Mouse (Mus musculus): Measurements from ENCODE around the gene Elob. TPM values are rescaled to one million over a fixed set of nuclear protein-coding genes. Genes with fewer than 3 reads are reported as not detected.

Elob gene
- polyA plus RNA-seq, 1 experiment from 2014 or later, result 1,081 TPM

GRCm38 (mm10) chr17:23850028-23850427 is 21.1 kb upstream of the Elob start:
- Histone ChIP-seq H3K36me3 (no peaks in the 10 kb centered on the region), H3K4me1 (no peaks in the 10 kb centered on the region), H3K27ac (no peak overlapping the region), H3K4me3 (no peak overlapping the region), H3K27me3 (ENCODE audit: low read depth, poor library complexity, severe bottlenecking) (no peaks in the 10 kb centered on the region), H3K9me3 (replicated peaks) (no peaks in the 10 kb centered on the region)
- 61% methylated on average over 2 of the region's 2 CpGs for WGBS
- DNase-seq (ENCODE audit: low spot score), result no peak

- 11% methylated on average over 19 of the region's 19 CpGs for WGBS
- Histone ChIP-seq H3K9me3 (replicated peaks) (no peaks in the 10 kb centered on the region), H3K4me1 (peaks cover 12% of the 10 kb centered on the region), H3K4me3 (peak within 1 kb of the TSS; percentile 43), H3K27me3 (ENCODE audit: low read depth, poor library complexity, severe bottlenecking) (peaks cover 6% of the 10 kb centered on the region; the same call in 1 of the 2 replicates), H3K27ac (peak within 1 kb of the TSS; percentile 31; the same call in 1 of the 2 replicates), H3K36me3 (no peaks in the 10 kb centered on the region)
- DNase-seq (ENCODE audit: low spot score), result peak; percentile 80
Measured at GRCm38 (mm10) chr17:23843812-23844273, 14.9 kb upstream of the Elob start, which contains the start of the genes Prss32 and Prss41. TSS of gene Prss32 (plus strand) at chr17:23843855. TSS of gene Prss41 (minus strand) at chr17:23844172.

GRCm38 (mm10) chr17:23843141-23843811 is 14.3 kb upstream of the Elob start:
- DNase-seq (ENCODE audit: low spot score), result peak; percentile 39
- Histone ChIP-seq H3K4me1 (peaks cover 12% of the 10 kb centered on the region), H3K27me3 (ENCODE audit: low read depth, poor library complexity, severe bottlenecking) (peaks cover 6% of the 10 kb centered on the region; the same call in 1 of the 2 replicates), H3K9me3 (replicated peaks) (no peaks in the 10 kb centered on the region), H3K4me3 (peak overlapping the region; percentile 43), H3K27ac (peak overlapping the region; percentile 31; the same call in 1 of the 2 replicates), H3K36me3 (no peaks in the 10 kb centered on the region)
- 45% methylated on average over 23 of the region's 23 CpGs for whole genome bisulfite sequencing

GRCm38 (mm10) chr17:23841145-23841544 is 12.2 kb upstream of the Elob start:
- Histone ChIP-seq H3K36me3 (no peaks in the 10 kb centered on the region), H3K4me3 (no peak overlapping the region), H3K9me3 (replicated peaks) (no peaks in the 10 kb centered on the region), H3K4me1 (peaks cover 12% of the 10 kb centered on the region), H3K27ac (no peak overlapping the region), H3K27me3 (ENCODE audit: low read depth, poor library complexity, severe bottlenecking) (peaks cover 6% of the 10 kb centered on the region; the same call in 1 of the 2 replicates)
- 33% methylated on average over 4 of the region's 4 CpGs for WGBS
- peak; percentile 64 for DNase-seq (ENCODE audit: low spot score)

- H3K36me3 ChIP-seq, result no peaks in the 10 kb centered on the region
- H3K4me3 ChIP-seq, result no peak within 1 kb of the TSS
- 77% methylated on average over 8 of the region's 8 CpGs for WGBS
- H3K4me1 ChIP-seq, result peaks cover 7% of the 10 kb centered on the region; the same call in 1 of the 2 replicates
- no peak for DNase-seq (ENCODE audit: low spot score)
- H3K27ac ChIP-seq, result no peak within 1 kb of the TSS
- peaks cover 21% of the 10 kb centered on the region; the same call in 1 of the 2 replicates for H3K27me3 ChIP-seq (ENCODE audit: low read depth, poor library complexity, severe bottlenecking)
- H3K9me3 ChIP-seq (replicated peaks), result no peaks in the 10 kb centered on the region
Measured at GRCm38 (mm10) chr17:23836006-23836575, 7.2 kb upstream of the Elob start, which contains the start of gene Prss33. TSS of gene Prss33 (minus strand) at chr17:23836056.

GRCm38 (mm10) chr17:23831201-23831600 is 2.3 kb upstream of the Elob start:
- peaks cover 27% of the 10 kb centered on the region for H3K4me1 ChIP-seq
- peaks cover 14% of the 10 kb centered on the region for H3K36me3 ChIP-seq
- no peaks in the 10 kb centered on the region for H3K9me3 ChIP-seq (replicated peaks)
- DNase-seq (ENCODE audit: low spot score), result no peak
- WGBS, result 97% methylated on average over 1 of the region's 1 CpGs
- H3K27me3 ChIP-seq (ENCODE audit: low read depth, poor library complexity, severe bottlenecking), result peaks cover 21% of the 10 kb centered on the region; the same call in 1 of the 2 replicates
- no peak overlapping the region for H3K4me3 ChIP-seq
- H3K27ac ChIP-seq, result no peak overlapping the region

GRCm38 (mm10) chr17:23828271-23829001 is 500 bp downstream of the Elob start:
- peaks cover 3% of the 10 kb centered on the region; the same call in 1 of the 2 replicates for H3K27me3 ChIP-seq (ENCODE audit: low read depth, poor library complexity, severe bottlenecking)
- WGBS, result under 1% methylated on average over 45 of the region's 47 CpGs
- peak overlapping the region; percentile 90 for H3K4me3 ChIP-seq

GRCm38 (mm10) chr17:23825591-23825990 is 3.3 kb downstream of the Elob start:
- Histone ChIP-seq H3K36me3 (peaks cover 70% of the 10 kb centered on the region), H3K9me3 (replicated peaks) (no peaks in the 10 kb centered on the region), H3K4me3 (no peak overlapping the region; the same call in 1 of the 2 replicates), H3K27ac (no peak overlapping the region), H3K4me1 (peaks cover 43% of the 10 kb centered on the region), H3K27me3 (ENCODE audit: low read depth, poor library complexity, severe bottlenecking) (no peaks in the 10 kb centered on the region)
- 83% methylated on average over 4 of the region's 4 CpGs for WGBS
- no peak for DNase-seq (ENCODE audit: low spot score)

More at GRCm38 (mm10) chr17:23828271-23829001, 500 bp downstream of the Elob start:
- Histone ChIP-seq H3K9me3 (replicated peaks) (no peaks in the 10 kb centered on the region), H3K27ac (peak overlapping the region; percentile 93), H3K4me1 (peaks cover 41% of the 10 kb centered on the region), H3K36me3 (peaks cover 42% of the 10 kb centered on the region)
- peak; percentile 81 for DNase-seq (ENCODE audit: low spot score)

- no peak overlapping the region for H3K4me3 ChIP-seq
- no peak overlapping the region for H3K27ac ChIP-seq
- DNase-seq (ENCODE audit: low spot score), result no peak
- peaks cover 90% of the 10 kb centered on the region for H3K36me3 ChIP-seq
- H3K4me1 ChIP-seq, result peaks cover 36% of the 10 kb centered on the region
- H3K27me3 ChIP-seq (ENCODE audit: low read depth, poor library complexity, severe bottlenecking), result no peaks in the 10 kb centered on the region
- 93% methylated on average over 12 of the region's 12 CpGs for whole genome bisulfite sequencing
- H3K9me3 ChIP-seq (replicated peaks), result 0 out of 2 replicates have a peak, but pooled peaks cover 4% of the 10 kb centered on the region
Measured at GRCm38 (mm10) chr17:23823614-23824013, 5.3 kb downstream of the Elob start.

GRCm38 (mm10) chr17:23823018-23823417 is 5.9 kb downstream of the Elob start:
- Histone ChIP-seq H3K27me3 (ENCODE audit: low read depth, poor library complexity, severe bottlenecking) (no peaks in the 10 kb centered on the region), H3K4me3 (no peak overlapping the region), H3K27ac (no peak overlapping the region), H3K36me3 (peaks cover 96% of the 10 kb centered on the region), H3K4me1 (peaks cover 34% of the 10 kb centered on the region), H3K9me3 (replicated peaks) (peaks cover 9% of the 10 kb centered on the region; the same call in 1 of the 2 replicates)
- 88% methylated on average over 16 of the region's 16 CpGs for WGBS
- no peak for DNase-seq (ENCODE audit: low spot score)

GRCm38 (mm10) chr17:23822094-23822493 is 6.8 kb downstream of the Elob start:
- Histone ChIP-seq H3K36me3 (peaks cover 100% of the 10 kb centered on the region), H3K4me3 (no peak overlapping the region), H3K27ac (no peak overlapping the region), H3K9me3 (replicated peaks) (peaks cover 11% of the 10 kb centered on the region; the same call in 1 of the 2 replicates), H3K27me3 (ENCODE audit: low read depth, poor library complexity, severe bottlenecking) (no peaks in the 10 kb centered on the region), H3K4me1 (peaks cover 25% of the 10 kb centered on the region)
- 81% methylated on average over 6 of the region's 6 CpGs for WGBS
- DNase-seq (ENCODE audit: low spot score), result no peak

GRCm38 (mm10) chr17:23820731-23821130 is 8.2 kb downstream of the Elob start:
- no peaks in the 10 kb centered on the region for H3K27me3 ChIP-seq (ENCODE audit: low read depth, poor library complexity, severe bottlenecking)
- peaks cover 13% of the 10 kb centered on the region; the same call in 1 of the 2 replicates for H3K9me3 ChIP-seq (replicated peaks)
- 96% methylated on average over 5 of the region's 5 CpGs for WGBS
- H3K27ac ChIP-seq, result no peak overlapping the region
- no peak overlapping the region for H3K4me3 ChIP-seq
- peaks cover 21% of the 10 kb centered on the region for H3K4me1 ChIP-seq
- DNase-seq (ENCODE audit: low spot score), result no peak
- peaks cover 100% of the 10 kb centered on the region for H3K36me3 ChIP-seq
